Mouse (Mus musculus) midbrain, embryonic 13.5 days (tissue): ENCODE data around the gene Dbn1. TPM values are rescaled to one million over a fixed set of nuclear protein-coding genes. Genes with fewer than 3 reads are reported as not detected.
"Not testable (repeated sequence)": the region's sequence is repeated elsewhere in the genome, so short reads cannot be mapped to it uniquely, and the experiment has no call there.

Experiments
- ATAC-seq: fragments of 200-750 bp; cut with Nextera tagmentation; 2 replicates; pipeline ENCODE4 v1.8.0; 2017; ENCODE audit warnings: mild to moderate bottlenecking, moderate TSS enrichment, moderate library complexity
- H3K27ac ChIP-seq: fragments of 300-500 bp; sonication (generic); 2 replicates; pipeline ENCODE4 v1.5.1; 2015; ENCODE audit warnings: inconsistent platforms, mild to moderate bottlenecking, moderate library complexity
- H3K27me3 ChIP-seq: fragments of 300-500 bp; sonication (generic); 2 replicates; pipeline ENCODE4 v1.6.1; 2015; ENCODE audit warnings: mild to moderate bottlenecking, inconsistent platforms
- H3K36me3 ChIP-seq: fragments of 300-500 bp; sonication (generic); 2 replicates; pipeline ENCODE4 v1.6.1; 2015; ENCODE audit warnings: mild to moderate bottlenecking, inconsistent platforms
- H3K4me1 ChIP-seq: fragments of 300-500 bp; sonication (generic); replicated peaks from 2 replicates; pipeline ENCODE4 v1.6.1; 2015; ENCODE audit warnings: inconsistent platforms
- H3K4me2 ChIP-seq: fragments of 300-500 bp; sonication (generic); replicated peaks from 2 replicates; pipeline ENCODE4 v1.6.1; 2015; ENCODE audit warnings: moderate library complexity, mild to moderate bottlenecking, inconsistent platforms
- H3K4me3 ChIP-seq: fragments of 300-500 bp; sonication (generic); replicated peaks from 2 replicates; pipeline ENCODE4 v1.5.1; 2015; ENCODE audit warnings: mild to moderate bottlenecking, inconsistent platforms
- H3K9ac ChIP-seq: fragments of 300-500 bp; sonication (generic); replicated peaks from 2 replicates; pipeline ENCODE4 v1.6.1; 2015; ENCODE audit warnings: mild to moderate bottlenecking, inconsistent platforms
- H3K9me3 ChIP-seq: fragments of 300-500 bp; sonication (generic); 2 replicates; pipeline ENCODE4 v1.6.1; 2016; ENCODE audit warnings: mild to moderate bottlenecking, inconsistent platforms
- WGBS: fragments of 180-500 bp; shearing (Covaris S2); methylation state at CpG from one replicate; pipeline ENCODE4 v1.1.7; 2015; 5-methylcytosine and 5-hydroxymethylcytosine counted together
- microRNA-seq: library from miRNA; unstranded; fragments of <30 nt; microRNA quantifications from one replicate; pipeline ENCODE4, GENCODE M21; 2016
- polyA plus RNA-seq: library from polyadenylated mRNA; unstranded; fragments of >200 nt; fragmentation: Nextera tagmentation; extraction: Ambion mirVana; gene quantifications from 2 replicates; pipeline ENCODE4 v1.2.1, GENCODE M21; 2015

Gene Dbn1
- polyA plus RNA-seq, 1 experiment from 2014 or later, result 674 TPM

DNA sequence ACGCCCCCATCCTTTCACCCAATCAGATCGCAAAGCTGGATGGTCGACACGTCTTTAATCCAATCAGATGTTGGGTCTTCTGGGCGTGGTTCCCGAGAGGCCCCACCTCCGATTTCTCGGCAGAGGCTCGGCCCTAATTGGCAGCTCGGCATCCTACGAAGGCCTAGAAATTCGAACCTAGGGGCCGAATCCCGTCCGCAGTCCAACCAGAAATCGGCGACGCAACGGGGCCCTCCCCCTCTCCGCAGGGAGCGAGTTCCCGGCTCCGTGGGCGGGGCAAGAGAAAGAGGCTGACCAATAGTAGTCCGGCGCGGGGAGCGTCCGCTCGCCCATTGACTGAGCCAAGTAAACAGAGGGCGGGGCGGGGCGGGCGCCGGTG lies 43.0 kb downstream of the Dbn1 start, which contains the start of gene Grk6:
Gene Grk6, plus strand, starts transcription at position 136 of the 379 bp plus-strand sequence.
- WGBS, result under 1% methylated on average over 30 of the region's 35 CpGs

DNA sequence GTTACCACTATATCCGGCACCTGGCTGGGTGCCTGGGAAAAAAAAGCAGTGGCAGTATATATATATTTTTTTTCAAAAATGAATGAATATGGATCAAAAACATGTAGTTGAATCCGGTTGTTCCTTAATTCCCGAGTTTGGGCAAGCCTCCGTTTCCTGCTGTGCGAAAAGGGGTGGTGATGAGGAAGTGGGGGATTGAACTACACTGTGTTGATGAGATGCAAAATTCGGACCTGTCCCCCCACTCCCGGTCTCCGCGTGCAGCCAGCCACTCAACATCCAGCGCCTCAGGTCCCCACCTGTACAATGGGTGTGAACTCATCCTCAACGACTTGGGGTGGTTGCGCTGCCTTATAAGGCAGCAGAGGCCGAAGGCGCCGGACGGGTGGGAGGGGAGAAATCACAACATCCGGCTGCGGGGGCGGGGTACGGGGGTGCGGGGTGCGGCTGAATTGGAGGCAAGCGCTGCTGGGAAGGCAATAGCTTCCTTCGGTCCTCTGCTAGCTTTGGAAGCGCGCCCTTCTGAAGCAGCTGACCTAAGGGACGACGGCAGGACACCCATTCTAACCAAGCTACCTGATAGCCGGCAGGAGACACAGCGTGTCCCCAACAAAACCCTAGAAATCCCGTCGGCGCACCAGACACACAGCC lies 43.5 kb downstream of the Dbn1 start:
- 1% methylated on average over 33 of the region's 33 CpGs for WGBS

More for the DNA sequence above, 43.0 kb downstream of the Dbn1 start, which contains the start of gene Grk6:
- Histone ChIP-seq H3K4me3 (peak within 1 kb of the TSS; percentile 90), H3K9ac (peak within 1 kb of the TSS; percentile 96), H3K36me3 (peaks cover 8% of the 10 kb centered on the region), H3K27me3 (no peaks in the 10 kb centered on the region), H3K27ac (peak within 1 kb of the TSS; percentile 93), H3K4me1 (peaks cover 37% of the 10 kb centered on the region), H3K9me3 (no peaks in the 10 kb centered on the region), H3K4me2 (peak within 1 kb of the TSS; percentile 91)
- peak; percentile 96 for ATAC-seq

DNA sequence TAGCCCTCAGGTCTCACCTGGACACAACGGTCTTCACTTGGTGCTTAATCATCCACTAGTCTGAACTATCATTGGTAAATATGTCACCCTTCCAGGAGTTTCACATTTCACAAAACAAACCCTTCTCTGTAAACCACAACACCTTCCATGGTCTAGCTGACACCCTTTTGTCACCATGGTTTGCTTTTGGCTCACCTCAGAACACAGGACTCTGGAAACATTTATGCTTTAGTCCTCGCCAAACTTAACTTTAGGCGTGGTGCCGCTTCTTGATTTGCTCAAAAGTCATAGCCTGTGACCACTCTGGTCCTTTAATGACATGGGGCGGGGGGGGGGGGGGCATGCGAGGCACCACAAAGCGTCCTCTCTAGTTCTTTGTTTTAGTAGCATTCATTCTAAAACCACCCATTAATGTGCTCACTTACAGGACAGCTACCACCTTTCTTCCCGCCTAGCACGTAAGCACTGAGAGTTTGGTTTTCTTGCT lies 44.1 kb downstream of the Dbn1 start:
- peak overlapping the region; percentile 90 for H3K4me3 ChIP-seq
- 46% methylated on average over 9 of the region's 9 CpGs for WGBS
- no peaks in the 10 kb centered on the region for H3K27me3 ChIP-seq
- H3K4me1 ChIP-seq, result peaks cover 37% of the 10 kb centered on the region
- peak overlapping the region; percentile 62 for H3K4me2 ChIP-seq
- H3K9me3 ChIP-seq, result no peaks in the 10 kb centered on the region
- peak overlapping the region; percentile 93 for H3K27ac ChIP-seq
- H3K9ac ChIP-seq, result peak overlapping the region; percentile 66
- no peak for ATAC-seq
- H3K36me3 ChIP-seq, result no peaks in the 10 kb centered on the region

More for the DNA sequence above, 43.5 kb downstream of the Dbn1 start:
- Histone ChIP-seq H3K36me3 (peaks cover 3% of the 10 kb centered on the region; the same call in 1 of the 2 replicates), H3K27ac (peak overlapping the region; percentile 93), H3K4me2 (peak overlapping the region; percentile 62), H3K27me3 (no peaks in the 10 kb centered on the region), H3K9me3 (no peaks in the 10 kb centered on the region), H3K4me1 (peaks cover 37% of the 10 kb centered on the region), H3K4me3 (peak overlapping the region; percentile 90), H3K9ac (peak overlapping the region; percentile 66)
- peak; percentile 72 for ATAC-seq

DNA sequence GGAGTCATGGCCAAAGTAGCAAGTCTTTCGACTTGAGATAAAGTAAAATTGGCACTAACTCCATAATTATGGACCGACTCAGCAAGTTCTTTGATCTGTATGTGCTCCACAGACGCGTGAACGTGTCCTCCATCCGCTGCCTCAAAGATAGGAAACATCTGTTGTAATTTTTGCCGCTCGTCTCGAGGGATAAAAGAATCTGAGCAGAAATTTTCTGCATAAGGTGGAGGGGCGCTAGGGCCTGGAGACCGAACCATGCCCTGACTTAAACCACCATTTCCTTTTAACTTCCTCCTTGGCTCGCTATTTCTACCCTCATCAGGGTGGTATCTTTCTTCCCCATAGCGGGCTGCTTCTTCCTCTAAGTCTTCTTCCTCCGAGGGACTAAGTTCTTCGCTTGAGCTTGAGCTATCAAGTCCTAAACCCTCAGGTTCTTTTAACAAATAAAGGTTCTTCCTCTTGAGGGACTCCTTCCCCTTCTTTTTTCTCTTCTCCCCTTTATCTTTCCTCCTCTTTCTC lies 50.7 kb downstream of the Dbn1 start:
- not testable (repeated sequence) for H3K27ac ChIP-seq, H3K4me3 ChIP-seq, H3K9ac ChIP-seq, ATAC-seq, H3K4me2 ChIP-seq, H3K9me3 ChIP-seq, H3K36me3 ChIP-seq, H3K27me3 ChIP-seq, H3K4me1 ChIP-seq
- WGBS, result 90% methylated on average over 15 of the region's 15 CpGs

DNA sequence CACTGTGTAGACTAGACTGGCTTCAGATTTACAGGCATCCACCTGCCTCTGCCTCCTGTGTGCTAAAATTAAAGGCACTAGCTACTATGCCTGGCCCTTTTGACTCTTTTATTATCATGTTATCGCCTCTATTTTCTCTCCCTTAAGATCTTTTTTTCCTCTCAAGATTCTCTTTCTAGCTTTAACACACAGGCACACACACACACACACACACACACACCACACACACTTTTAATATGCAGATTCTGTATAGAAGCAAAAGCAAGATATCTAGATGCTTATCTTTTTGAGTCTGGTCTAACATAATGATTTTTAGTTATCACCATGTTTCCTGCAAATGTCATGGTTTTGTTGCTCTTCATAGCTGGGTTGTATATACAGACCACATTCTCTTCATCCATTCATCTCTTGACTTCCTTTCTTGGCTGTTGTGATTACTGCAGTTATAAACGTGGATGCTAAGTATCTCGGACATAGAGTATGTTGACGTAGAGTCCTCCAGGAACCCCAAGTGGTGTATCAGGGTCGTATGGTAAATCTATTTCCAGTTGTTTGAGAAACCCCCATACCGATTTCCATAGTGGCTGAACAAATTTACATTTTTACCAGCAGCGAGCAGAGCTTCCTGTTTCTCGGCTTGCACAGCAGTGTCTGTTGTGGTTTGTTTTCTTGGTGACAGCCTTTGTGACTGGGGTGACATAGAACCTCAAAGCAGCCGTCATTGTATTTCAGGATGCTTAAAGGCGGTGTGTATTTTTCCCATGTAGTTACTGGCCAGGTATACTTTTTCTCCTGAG lies 55.8 kb downstream of the Dbn1 start:
- no peaks in the 10 kb centered on the region for H3K9me3 ChIP-seq
- H3K36me3 ChIP-seq, result no peaks in the 10 kb centered on the region
- H3K27me3 ChIP-seq, result peaks cover 7% of the 10 kb centered on the region; the same call in 1 of the 2 replicates
- ATAC-seq, result no peak
- WGBS, result 85% methylated on average over 10 of the region's 10 CpGs
- no peak overlapping the region for H3K4me3 ChIP-seq
- no peak overlapping the region for H3K27ac ChIP-seq
- H3K4me2 ChIP-seq, result no peak overlapping the region
- H3K9ac ChIP-seq, result no peak overlapping the region
- no peaks in the 10 kb centered on the region for H3K4me1 ChIP-seq

DNA sequence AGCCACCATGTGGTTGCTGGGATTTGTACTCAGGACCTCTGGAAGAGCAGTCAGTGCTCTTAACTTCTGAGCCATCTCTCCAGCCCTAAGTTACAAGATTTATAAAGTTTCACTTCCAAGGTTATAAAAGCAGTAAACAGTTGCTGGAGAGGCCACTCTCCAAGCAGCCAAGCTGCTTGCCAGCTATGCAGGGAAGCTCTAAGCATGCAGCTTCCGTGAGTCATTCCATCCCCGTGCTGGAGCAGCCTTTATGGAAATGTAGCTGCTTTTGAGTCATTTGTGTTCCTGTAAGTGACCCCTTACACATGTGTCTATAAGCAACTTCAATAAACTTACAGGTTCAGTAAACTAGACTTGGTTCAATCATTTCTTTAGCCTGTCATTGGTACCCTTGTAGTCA lies 57.3 kb downstream of the Dbn1 start:
- Histone ChIP-seq H3K36me3 (no peaks in the 10 kb centered on the region), H3K9ac (no peak overlapping the region), H3K4me3 (no peak overlapping the region), H3K27me3 (peaks cover 7% of the 10 kb centered on the region; the same call in 1 of the 2 replicates), H3K9me3 (no peaks in the 10 kb centered on the region), H3K4me2 (no peak overlapping the region), H3K27ac (no peak overlapping the region), H3K4me1 (no peaks in the 10 kb centered on the region)
- 85% methylated on average over 2 of the region's 2 CpGs for WGBS
- no peak for ATAC-seq

DNA sequence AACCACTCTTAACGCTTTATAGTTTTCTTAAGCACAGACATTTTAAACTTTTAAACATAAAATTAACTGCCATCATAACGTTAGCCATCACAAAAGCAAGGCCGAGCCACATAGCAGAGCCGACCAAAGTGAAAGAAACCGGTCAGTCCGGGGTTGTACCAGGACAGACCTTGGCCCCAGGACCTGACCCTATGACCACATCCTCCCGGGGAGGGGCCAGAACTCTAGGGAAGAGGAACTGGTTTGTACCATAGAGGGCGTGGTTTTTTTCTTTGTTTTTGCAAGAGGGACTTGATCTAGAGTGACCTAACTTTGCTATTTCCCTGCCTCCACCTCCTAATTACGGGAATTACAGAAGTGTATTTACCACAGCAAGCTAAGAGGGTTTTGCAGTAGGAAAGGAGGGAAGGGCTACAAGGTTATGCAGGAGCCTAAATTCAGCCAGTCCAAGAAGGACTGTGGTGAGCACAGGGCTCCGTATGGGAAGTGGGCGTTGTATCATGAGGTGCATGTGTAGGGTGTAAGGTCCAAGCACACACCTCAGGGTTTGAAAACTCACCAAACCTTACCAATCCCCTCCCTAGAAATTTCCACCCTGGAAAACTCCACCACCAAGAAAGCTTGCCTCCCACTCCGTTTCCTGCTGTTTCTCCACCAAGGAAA lies 58.6 kb downstream of the Dbn1 start:
- Histone ChIP-seq H3K36me3 (no peaks in the 10 kb centered on the region), H3K27ac (no peak overlapping the region), H3K4me3 (no peak overlapping the region), H3K4me1 (no peaks in the 10 kb centered on the region), H3K9me3 (no peaks in the 10 kb centered on the region), H3K9ac (no peak overlapping the region), H3K27me3 (peaks cover 7% of the 10 kb centered on the region; the same call in 1 of the 2 replicates), H3K4me2 (no peak overlapping the region)
- 80% methylated on average over 12 of the region's 12 CpGs for WGBS
- no peak for ATAC-seq

DNA sequence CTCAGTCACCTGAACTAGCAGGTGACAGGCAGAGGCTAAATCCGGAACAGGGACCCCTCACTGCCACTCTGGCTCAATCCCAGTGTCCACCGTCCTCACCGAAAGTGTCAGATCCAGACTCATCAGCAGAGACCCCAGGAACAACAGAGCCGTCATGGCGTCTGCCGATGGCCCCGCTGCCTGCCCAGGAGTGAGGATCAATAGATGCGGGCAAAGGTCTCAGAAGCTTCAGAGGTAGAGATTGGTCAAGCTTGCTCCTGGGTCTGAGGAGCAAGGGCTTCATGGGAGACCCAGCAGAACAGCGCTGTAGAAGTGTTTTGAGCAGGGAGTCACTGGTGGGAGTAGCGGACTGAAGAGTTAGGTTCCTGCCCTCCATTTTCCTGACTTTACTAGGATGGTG lies 61.3 kb downstream of the Dbn1 start, which contains the start of gene F12:
Gene F12, minus strand, starts transcription at position 181 of the 400 bp plus-strand sequence.
- no peak within 1 kb of the TSS for H3K27ac ChIP-seq
- H3K27me3 ChIP-seq, result peaks cover 20% of the 10 kb centered on the region
- no peaks in the 10 kb centered on the region for H3K36me3 ChIP-seq
- H3K9ac ChIP-seq, result no peak within 1 kb of the TSS
- no peaks in the 10 kb centered on the region for H3K9me3 ChIP-seq
- H3K4me1 ChIP-seq, result no peaks in the 10 kb centered on the region
- no peak within 1 kb of the TSS for H3K4me2 ChIP-seq
- no peak for ATAC-seq
- no peak within 1 kb of the TSS for H3K4me3 ChIP-seq
- WGBS, result 97% methylated on average over 10 of the region's 10 CpGs

Small RNAs within 50 kb of the gene (microRNA-seq; reads per million reads assigned to microRNA genes)
- gene Mir6943 (not detected), gene Mir6944 (115 reads per million, percentile 54 among the genes with 10 or more reads in this experiment), gene Mir6945 (1.6 reads per million)

Other genes with a start within 250 kb of the Dbn1 start
- 308 and 310 TPM in 2 replicates for gene Prelid1, start 167.6 kb downstream of the Dbn1 start, polyA plus RNA-seq
- 99.5 and 108 TPM in 2 replicates for gene Rab24, start 166.2 kb downstream of the Dbn1 start, polyA plus RNA-seq
- 18.4 and 19.9 TPM in 2 replicates for gene Mxd3, start 158.3 kb downstream of the Dbn1 start, polyA plus RNA-seq
- gene Lman2, start 125.3 kb downstream of the Dbn1 start, polyA plus RNA-seq, result 61.6 and 62.6 TPM in 2 replicates
- 0.14 and 0.39 TPM in 2 replicates for gene Rgs14, start 118.4 kb downstream of the Dbn1 start, polyA plus RNA-seq
- not detected in 2 replicates for gene Slc34a1, start 89.9 kb downstream of the Dbn1 start, polyA plus RNA-seq
- not detected in 2 replicates for gene Pfn3, start 72.9 kb downstream of the Dbn1 start, polyA plus RNA-seq
- gene F12, start 61.3 kb downstream of the Dbn1 start, polyA plus RNA-seq, result not detected in 2 replicates
- 26.8 and 35.7 TPM in 2 replicates for gene Grk6, start 43.0 kb downstream of the Dbn1 start, polyA plus RNA-seq
- gene Prr7, start 23.8 kb downstream of the Dbn1 start, polyA plus RNA-seq, result 2.3 and 2.8 TPM in 2 replicates
- 145 and 159 TPM in 2 replicates for gene Pdlim7, start 25.6 kb upstream of the Dbn1 start, polyA plus RNA-seq
- 4.3 and 4.7 TPM in 2 replicates for gene Dok3, start 41.2 kb upstream of the Dbn1 start, polyA plus RNA-seq
- gene Ddx41, start 48.5 kb upstream of the Dbn1 start, polyA plus RNA-seq, result 60.2 and 66.6 TPM in 2 replicates
- 64.9 and 72.3 TPM in 2 replicates for gene Fam193b, start 83.0 kb upstream of the Dbn1 start, polyA plus RNA-seq
- 103 and 125 TPM in 2 replicates for gene Tmed9, start 85.6 kb upstream of the Dbn1 start, polyA plus RNA-seq
- gene B4galt7, start 111.8 kb upstream of the Dbn1 start, polyA plus RNA-seq, result 45.5 and 47.4 TPM in 2 replicates
- 92.3 and 97.5 TPM in 2 replicates for gene Caml, start 134.9 kb upstream of the Dbn1 start, polyA plus RNA-seq
- 31.3 and 33.5 TPM in 2 replicates for gene Ddx46, start 146.9 kb upstream of the Dbn1 start, polyA plus RNA-seq
- 69.3 and 72.6 TPM in 2 replicates for gene B230219D22Rik, start 205.0 kb upstream of the Dbn1 start, polyA plus RNA-seq
- gene Txndc15, start 226.5 kb upstream of the Dbn1 start, polyA plus RNA-seq, result 121 and 129 TPM in 2 replicates
- gene Pcbd2, start 239.3 kb upstream of the Dbn1 start, polyA plus RNA-seq, result 19.7 and 23.0 TPM in 2 replicates